ENCODE assay signal across 24 mouse cellular contexts in genomic region chr11:110657854-110658253, GRCm38 (mm10).
A peak's percentile ranks its signal among the peaks of the same experiment; 100 is the strongest.
DNase-seq lines count a peak whose midpoint lies in the region; ATAC-seq and TF ChIP-seq lines count a peak whose summit lies in the region.
"Had no signal": no experiment of that assay in that cellular context is flagged by ENCODE, and none has a peak within 500 bp of the region (broad histone marks: within the 10 kb centered on the region; RNA-seq: fewer than 3 reads in every experiment).

No protein-coding gene starts in this region.

- ATAC-seq in limb, embryonic 13.5 days (ENCODE audit: low FRiP score, low read depth), result no peak
- no peak; the same call in 1 of the 2 replicates for ATAC-seq in limb, embryonic 14.5 days (ENCODE audit: low FRiP score, low read depth)
- ATAC-seq: forebrain, embryonic 14.5 days; forebrain, embryonic 16.5 days had no signal

- 41% methylated on average over 8 of the region's 8 CpGs for WGBS in heart, embryonic 10.5 days
- WGBS in limb, embryonic 13.5 days, result 40% methylated on average over 8 of the region's 8 CpGs
- WGBS in limb, embryonic 14.5 days, result 41% methylated on average over 8 of the region's 8 CpGs

- no peak overlapping the region for H3K27ac ChIP-seq in heart, embryonic 10.5 days
- peak overlapping the region; percentile 69 for H3K27ac ChIP-seq in limb, embryonic 13.5 days
- 0 out of 2 replicates have a peak overlapping the region, but pooled peaks have one; percentile 11 for H3K27ac ChIP-seq in limb, embryonic 14.5 days (replicated peaks; ENCODE audit: low read depth, low read length)
- H3K27ac ChIP-seq: embryonic facial prominence, embryonic 13.5 days; embryonic facial prominence, embryonic 15.5 days; forebrain, embryonic 10.5 days; forebrain, embryonic 12.5 days had no signal

- peak; percentile 89 for DNase-seq in heart, adult 11 months
- DNase-seq in heart, embryonic 10.5 days (ENCODE audit: low spot score), result no peak
- DNase-seq in heart, postnatal 4 days, result peak; percentile 32
- DNase-seq in heart, postnatal 25 days (ENCODE audit: low spot score), result no peak
- DNase-seq in limb, embryonic 14.5 days (ENCODE audit: low spot score), result no peak
- DNase-seq in left cerebral cortex, postnatal 14 days (ENCODE audit: low spot score in 2 of 2), result no peak
- no peak for DNase-seq in left cerebral cortex, adult 18-20 months (ENCODE audit: low spot score in 2 of 2)
- DNase-seq: adrenal gland, adult 2 months; adrenal gland, postnatal 10 days; adrenal gland, postnatal 25 days; cerebellum, adult 11-12 months; cerebellum, adult 2 months; cerebellum, adult 9-10 months; cerebellum, postnatal 14 days; cerebellum, postnatal 36 days; embryo, embryonic 11 days had no signal

- no peak overlapping the region for H3K9ac ChIP-seq in limb, embryonic 13.5 days
- H3K9ac ChIP-seq in limb, embryonic 14.5 days (ENCODE audit: low read depth, low read length, severe bottlenecking), result no peak overlapping the region
- H3K9ac ChIP-seq: embryonic facial prominence, embryonic 13.5 days; embryonic facial prominence, embryonic 15.5 days; forebrain, embryonic 12.5 days had no signal

- H3K36me3 ChIP-seq in heart, embryonic 10.5 days, result no peaks in the 10 kb centered on the region
- no peaks in the 10 kb centered on the region for H3K36me3 ChIP-seq in limb, embryonic 13.5 days
- no peaks in the 10 kb centered on the region for H3K36me3 ChIP-seq in limb, embryonic 14.5 days (ENCODE audit: control insufficient read depth, insufficient read depth, low read length)
- H3K36me3 ChIP-seq: embryonic facial prominence, embryonic 13.5 days; embryonic facial prominence, embryonic 15.5 days; forebrain, embryonic 10.5 days; forebrain, embryonic 12.5 days had no signal

- intact Hi-C loops in heart, postnatal 25 days (cut with DNase I), result no loop called here
- intact Hi-C loops in left cerebral cortex, postnatal 14 days (cut with DNase I), result no loop called here

- no peak for TF ChIP-seq POLR2A in limb, embryonic 14.5 days (IDR thresholded peaks at IDR 0.05; ENCODE audit: borderline replicate concordance, extremely low read depth, insufficient read depth, insufficient read length)

- peaks cover 6% of the 10 kb centered on the region; the same call in 1 of the 2 replicates for H3K4me1 ChIP-seq in heart, embryonic 10.5 days
- H3K4me1 ChIP-seq in limb, embryonic 13.5 days, result peaks cover 20% of the 10 kb centered on the region
- peaks cover 7% of the 10 kb centered on the region; the same call in 1 of the 2 replicates for H3K4me1 ChIP-seq in limb, embryonic 14.5 days (ENCODE audit: control insufficient read depth, insufficient read depth, low read length)
- H3K4me1 ChIP-seq: forebrain, embryonic 12.5 days had no signal

- no peaks in the 10 kb centered on the region for H3K27me3 ChIP-seq in heart, embryonic 10.5 days (ENCODE audit: insufficient read depth, poor library complexity, severe bottlenecking)
- no peaks in the 10 kb centered on the region for H3K27me3 ChIP-seq in limb, embryonic 13.5 days
- no peaks in the 10 kb centered on the region for H3K27me3 ChIP-seq in limb, embryonic 14.5 days (ENCODE audit: control insufficient read depth, insufficient read depth, low read length)
- H3K27me3 ChIP-seq: embryonic facial prominence, embryonic 13.5 days; embryonic facial prominence, embryonic 15.5 days; forebrain, embryonic 12.5 days had no signal

- H3K4me3 ChIP-seq in heart, embryonic 10.5 days, result no peak overlapping the region
- no peak overlapping the region for H3K4me3 ChIP-seq in limb, embryonic 13.5 days
- no peak overlapping the region for H3K4me3 ChIP-seq in limb, embryonic 14.5 days (replicated peaks; ENCODE audit: low read length)
- H3K4me3 ChIP-seq: embryonic facial prominence, embryonic 13.5 days; embryonic facial prominence, embryonic 15.5 days; erythroblast, embryonic 14.5 days; forebrain, embryonic 10.5 days; forebrain, embryonic 12.5 days had no signal

- no peaks in the 10 kb centered on the region for H3K9me3 ChIP-seq in heart, embryonic 10.5 days
- no peaks in the 10 kb centered on the region for H3K9me3 ChIP-seq in limb, embryonic 13.5 days
- H3K9me3 ChIP-seq in limb, embryonic 14.5 days (ENCODE audit: control insufficient read depth, low read length), result no peaks in the 10 kb centered on the region
- H3K9me3 ChIP-seq: embryonic facial prominence, embryonic 13.5 days; embryonic facial prominence, embryonic 15.5 days; forebrain, embryonic 10.5 days; forebrain, embryonic 12.5 days had no signal

- peak overlapping the region; percentile 21; the same call in 1 of the 2 replicates for H3K4me2 ChIP-seq in limb, embryonic 13.5 days (replicated peaks)
- H3K4me2 ChIP-seq in limb, embryonic 14.5 days (replicated peaks; ENCODE audit: low read depth, low read length, severe bottlenecking), result no peak overlapping the region; the same call in 1 of the 2 replicates
- H3K4me2 ChIP-seq: embryonic facial prominence, embryonic 13.5 days; embryonic facial prominence, embryonic 15.5 days; forebrain, embryonic 12.5 days had no signal

Comparison
In these comparisons a context has a peak if more than half of its experiments do, and no peak if none do; other contexts are left out.
1. DNase-seq: peak in heart, adult 11 months (single experiment) and heart, postnatal 4 days (single experiment); none in heart, embryonic 10.5 days (single experiment), heart, postnatal 25 days (single experiment), limb, embryonic 14.5 days (single experiment), left cerebral cortex, postnatal 14 days (0 of 2) and left cerebral cortex, adult 18-20 months (0 of 2).